Mouse (Mus musculus): ENCODE results near the gene Tmem179.

The Tmem179 gene

DNA sequence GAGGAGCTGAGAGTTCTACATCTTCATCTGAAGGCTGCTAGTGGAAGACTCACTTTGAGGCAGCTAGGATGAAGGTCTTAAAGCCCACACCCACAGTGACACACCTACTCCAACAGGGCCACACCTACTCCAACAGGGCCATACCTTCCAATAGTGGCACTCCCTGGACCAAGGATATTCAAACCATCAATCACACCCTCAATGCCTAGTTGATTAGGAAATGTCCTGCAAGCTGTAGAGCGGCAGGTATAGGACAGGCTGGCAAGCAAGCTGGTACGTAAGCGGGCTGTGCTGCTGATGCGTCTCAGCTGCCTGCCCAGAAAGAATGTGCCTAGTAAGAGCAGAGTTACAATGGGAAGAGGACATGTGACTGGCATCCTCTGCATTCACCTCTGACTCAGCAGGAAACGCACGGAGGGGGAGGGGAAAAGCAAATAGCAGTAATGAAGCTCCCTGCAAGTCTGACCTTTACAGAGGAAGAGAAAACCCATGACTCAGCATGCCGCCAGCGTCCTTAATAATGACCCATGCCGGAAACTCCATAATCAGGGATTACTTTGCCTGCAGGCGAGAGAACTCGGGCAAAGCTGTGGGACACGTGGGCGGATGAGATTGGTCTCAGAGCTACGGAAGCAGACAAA is at the start of gene Tmem179:
TSS of gene Tmem179 (minus strand) at position 51 of the 641 bp plus-strand sequence.
- peak; percentile 78 for DNase-seq (ENCODE audit: low read depth, low spot score)

DNA sequence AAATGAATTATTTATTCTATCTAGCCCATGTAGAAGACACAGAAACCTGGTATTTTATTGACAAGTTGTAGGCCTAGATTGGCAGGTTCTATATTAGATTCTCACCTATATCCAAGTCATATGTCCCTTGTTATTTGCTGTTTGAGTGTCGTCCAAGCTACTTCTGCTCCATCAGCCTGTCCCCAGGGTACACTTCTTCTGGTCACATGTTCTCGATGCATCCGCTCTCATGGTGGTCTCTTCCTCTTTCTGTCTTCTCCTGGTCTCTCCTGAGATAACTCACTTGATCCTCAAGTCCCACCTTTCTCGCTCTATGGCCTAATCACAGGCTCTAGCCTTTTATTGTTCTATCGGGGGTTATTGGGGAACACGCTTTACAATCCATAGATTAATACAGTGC is 46.5 kb upstream of the Tmem179 start:
- no peak for DNase-seq (ENCODE audit: low read depth, low spot score)

DNA sequence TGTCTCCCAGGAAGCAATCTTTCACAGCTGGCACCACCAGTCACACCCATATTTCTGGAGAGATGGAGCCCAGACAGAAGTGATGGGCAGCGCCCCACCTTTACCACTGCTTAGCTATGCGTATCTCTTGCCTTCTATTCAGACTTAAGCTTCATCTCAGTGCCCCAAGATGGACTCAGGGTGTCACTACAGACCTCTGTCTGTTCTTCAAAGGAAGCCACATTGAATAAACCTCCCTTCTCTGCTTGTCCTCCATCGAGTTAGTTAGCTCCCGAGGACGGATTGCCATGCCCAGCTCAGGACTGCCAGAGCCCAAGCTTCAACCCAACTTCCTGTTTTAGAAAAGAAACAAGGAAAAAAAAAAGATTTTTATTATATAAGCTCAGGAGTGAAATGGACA is 45.9 kb upstream of the Tmem179 start:
- no peak for DNase-seq (ENCODE audit: low read depth, low spot score)

DNA sequence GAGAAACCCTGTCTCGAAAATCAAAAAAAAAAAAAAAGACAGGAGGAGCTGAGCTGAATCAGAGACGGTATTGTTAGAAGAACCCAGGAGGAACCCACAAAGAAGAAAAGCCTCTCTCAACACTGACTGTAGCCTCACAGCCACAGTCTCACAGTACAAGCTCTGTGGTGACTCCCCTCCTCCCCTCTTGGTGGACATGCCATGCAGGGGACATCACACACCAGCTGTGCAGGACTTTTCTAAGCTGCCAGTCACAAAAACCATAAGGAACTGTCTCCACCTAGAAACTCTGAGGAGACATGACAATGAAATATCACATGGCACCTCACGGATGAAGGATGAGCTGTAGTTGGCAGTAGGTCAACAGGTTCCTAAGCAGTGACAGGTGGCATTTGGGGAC is 44.6 kb upstream of the Tmem179 start:
- peak; percentile 59 for DNase-seq (ENCODE audit: low read depth, low spot score)

DNA sequence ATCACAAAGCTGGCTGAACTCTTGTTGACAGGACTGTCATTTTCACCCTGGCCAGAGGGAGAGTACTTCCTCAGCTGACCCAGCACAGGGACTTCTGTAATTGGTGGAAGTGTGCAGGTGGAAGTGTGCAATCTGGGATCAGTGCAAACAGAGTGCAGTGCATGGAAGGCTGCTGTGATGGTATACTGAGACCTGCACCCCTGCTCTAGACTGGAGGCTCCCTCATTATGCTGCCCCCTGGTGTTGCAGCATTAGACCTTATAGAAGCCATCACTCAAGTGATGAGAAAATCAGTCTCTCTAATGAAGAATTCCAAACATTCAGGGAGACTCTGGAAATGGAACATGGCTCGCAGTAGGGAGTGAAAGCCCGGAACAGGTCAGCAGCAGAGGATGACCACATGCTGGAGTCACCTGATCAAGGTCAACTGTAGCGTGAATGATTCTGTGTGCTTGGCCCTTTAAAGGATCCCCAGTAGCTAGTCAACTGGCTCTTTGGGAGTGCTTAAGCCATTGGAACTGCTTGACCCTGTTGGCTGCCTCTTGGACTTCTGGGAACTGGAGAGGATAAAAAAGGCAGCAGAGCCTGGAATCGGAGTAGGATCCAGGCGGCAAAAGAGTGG is 43.7 kb upstream of the Tmem179 start:
- no peak for DNase-seq (ENCODE audit: low read depth, low spot score)

DNA sequence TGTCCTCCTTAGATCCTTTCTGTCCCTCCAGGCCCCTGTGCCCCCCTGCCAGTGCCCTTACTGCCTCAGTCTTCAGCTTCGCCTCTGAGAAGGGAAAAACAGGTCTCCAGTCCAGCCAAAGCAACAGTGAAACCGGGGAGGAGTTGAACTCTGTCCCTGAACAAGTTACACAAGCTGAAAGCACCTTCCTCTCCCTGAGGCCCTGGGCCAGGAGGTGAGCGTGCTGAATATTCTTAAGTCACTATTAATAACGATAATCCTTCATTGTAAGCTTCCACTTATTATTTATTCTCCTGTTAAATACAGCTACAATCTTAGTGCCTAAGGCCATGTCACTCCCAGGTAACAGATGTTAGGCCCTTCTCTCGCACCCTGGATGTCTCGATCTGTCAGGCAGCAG is 43.1 kb upstream of the Tmem179 start:
- DNase-seq (ENCODE audit: low read depth, low spot score) = no peak

DNA sequence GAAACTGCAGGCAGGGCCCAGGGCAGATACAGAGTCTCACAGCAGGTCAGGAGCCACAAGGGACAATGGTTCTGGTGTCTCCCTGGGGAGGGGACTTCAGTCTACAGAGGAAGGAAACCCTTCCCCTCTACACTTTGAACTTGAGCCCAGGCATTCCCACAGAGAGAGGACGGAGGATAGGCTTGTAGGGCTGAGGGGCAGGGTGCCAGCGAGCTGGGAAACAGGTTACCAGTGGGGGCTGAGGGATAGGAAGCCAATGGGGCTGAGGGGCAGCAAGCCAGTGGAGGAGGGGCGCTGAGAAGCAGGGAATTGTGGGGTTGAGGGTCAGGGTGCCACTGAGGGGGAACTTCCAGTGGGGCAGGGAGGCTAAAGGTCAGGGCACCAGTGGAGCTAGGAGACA is 42.7 kb upstream of the Tmem179 start:
- DNase-seq (ENCODE audit: low read depth, low spot score) = no peak

DNA sequence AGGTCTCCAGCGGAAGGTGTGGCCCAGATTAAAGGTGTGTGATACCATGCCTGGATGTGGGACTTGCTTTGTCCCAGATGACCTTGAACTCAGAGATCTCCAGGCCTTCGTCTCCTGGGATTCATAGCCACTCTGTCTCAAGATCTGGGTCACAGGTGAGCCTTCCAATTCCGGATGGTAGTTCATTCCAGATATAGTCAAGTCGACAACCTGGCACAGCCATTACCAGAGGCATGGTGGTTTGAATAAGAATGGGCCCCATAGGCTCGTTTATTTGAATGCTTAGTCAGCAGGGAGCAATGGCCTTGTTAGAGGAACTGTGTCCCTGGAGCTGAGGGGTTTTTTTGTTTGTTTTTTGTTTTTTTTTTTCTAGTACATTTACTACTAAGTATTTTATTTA is 40.7 kb upstream of the Tmem179 start:
- no peak for DNase-seq (ENCODE audit: low read depth, low spot score)

DNA sequence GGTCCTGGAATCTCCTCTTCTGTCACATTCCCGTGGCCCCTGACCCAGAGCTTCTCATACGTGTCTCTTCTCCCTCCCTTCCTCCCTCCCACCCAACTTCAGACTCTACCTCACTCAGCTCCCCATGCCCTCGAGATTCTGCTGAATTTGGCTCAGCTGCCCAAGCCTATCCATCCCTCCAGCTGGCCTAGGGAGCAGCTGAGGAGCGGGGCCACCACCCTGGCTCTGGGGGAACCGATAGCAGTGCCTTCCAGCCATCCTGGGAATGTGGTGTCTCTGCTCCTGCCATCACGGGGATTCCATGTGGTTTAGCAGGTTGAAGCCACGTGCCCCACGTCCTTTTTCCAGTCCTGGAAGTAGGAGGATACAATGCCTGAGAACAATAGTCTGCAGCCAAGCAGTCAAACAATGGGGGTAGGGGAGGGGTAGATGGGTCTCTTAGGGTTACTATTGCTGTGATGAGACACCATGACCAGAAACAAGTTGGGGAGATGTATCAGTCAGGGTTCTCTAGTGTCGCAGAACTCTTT is 40.0 kb upstream of the Tmem179 start:
- DNase-seq (ENCODE audit: low read depth, low spot score) = no peak

DNA sequence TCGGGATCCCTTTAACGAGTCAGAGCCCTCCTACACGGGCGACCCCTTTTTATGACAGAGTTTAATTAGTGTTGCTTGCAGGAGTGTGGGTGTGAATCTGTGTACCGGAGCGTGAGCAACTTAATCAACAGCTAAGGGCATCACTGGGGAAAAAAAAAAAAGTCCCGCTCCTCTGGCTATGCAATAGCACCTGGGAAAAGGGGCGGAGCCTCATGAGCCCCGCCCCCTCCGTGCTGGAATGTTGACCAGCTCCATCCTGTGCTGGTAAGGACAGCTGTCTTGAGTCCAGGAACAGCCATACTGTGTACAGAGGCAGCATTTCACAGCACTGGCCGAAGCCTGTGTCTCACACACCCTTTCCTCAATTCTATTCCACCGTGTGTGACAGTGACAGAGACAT is 38.4 kb upstream of the Tmem179 start:
- no peak for DNase-seq (ENCODE audit: low read depth, low spot score)

DNA sequence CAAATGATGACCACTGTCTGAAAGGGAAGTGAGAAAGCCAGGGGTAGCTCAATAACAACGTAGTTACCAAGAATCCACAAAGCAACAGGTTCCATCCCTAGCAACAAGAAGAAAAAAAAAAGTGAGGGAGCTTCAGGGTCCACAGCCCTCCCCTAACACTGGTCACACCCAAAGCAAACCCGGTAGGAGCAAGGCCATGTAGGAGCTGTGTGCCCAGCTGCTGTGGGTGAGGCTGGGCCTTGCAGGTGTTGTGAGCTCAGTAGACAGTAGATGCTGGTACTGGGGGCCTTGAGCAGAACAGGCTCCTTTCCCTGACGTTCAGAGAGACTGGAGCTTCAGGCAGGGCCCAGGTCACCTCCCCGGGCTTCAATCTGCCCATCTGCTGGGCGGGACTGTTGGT is 36.0 kb upstream of the Tmem179 start:
- DNase-seq (ENCODE audit: low read depth, low spot score) = no peak

DNA sequence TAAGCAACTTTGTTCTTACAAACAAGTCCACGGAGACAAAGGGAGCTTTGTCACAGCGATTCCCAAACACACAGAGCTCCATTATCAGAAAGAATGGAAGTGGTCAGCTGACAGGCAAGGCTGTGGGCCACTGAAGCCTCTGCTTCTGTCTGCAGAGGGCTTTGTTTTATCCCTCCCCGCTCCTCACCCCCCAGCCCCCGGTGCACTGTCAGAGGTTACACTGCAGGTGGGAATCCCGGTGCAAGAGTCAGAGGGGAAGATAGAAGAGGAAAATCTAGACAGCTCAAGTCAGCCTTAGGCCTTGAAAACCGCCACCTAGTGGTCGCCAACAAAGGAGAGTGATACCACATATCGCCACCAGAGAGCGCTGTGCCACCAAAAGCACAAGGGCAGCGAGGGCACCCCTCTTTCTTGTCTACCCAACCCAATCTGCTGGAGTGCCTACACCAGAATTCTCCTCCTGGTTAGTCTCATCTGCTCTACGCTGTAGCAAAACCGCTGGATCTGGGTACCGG is 35.4 kb upstream of the Tmem179 start:
- DNase-seq (ENCODE audit: low read depth, low spot score) = peak; percentile 96

DNA sequence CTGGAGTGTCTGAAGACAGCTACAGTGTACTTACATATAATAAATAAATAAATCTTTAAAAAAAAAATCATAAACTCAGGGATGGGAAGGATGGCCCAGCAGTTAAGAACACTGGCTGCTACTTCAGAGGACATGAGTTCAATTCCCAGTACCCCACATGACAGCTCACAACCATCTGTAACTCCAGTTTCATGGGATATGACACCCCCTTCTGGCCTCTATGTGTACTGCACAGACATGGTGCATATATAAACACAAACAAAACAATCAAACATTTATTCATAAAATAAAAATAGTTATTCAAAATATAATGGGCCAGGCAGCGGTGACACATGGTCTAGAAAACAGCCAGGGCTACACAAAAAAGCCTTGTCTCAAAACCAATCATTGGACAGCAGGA is 32.7 kb upstream of the Tmem179 start:
- no peak for DNase-seq (ENCODE audit: low read depth, low spot score)

DNA sequence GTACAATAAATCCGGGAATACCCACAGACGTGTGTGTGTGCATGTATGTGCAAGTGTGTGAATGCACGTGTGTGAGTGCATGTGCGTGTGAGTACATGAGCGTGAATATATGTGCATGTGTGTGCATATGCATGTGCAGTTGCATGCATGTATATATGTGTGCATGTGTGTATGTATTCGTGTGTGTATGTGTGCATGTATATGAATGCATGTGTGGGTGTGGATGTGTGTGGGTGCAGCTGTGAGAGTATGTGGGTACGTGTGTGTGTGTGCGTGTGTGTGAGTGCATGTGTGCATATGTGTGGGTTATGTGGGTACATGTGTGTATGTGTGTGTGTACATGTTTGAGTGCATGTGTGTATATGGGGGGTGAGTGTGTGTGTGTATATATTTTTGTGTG is 29.6 kb upstream of the Tmem179 start:
- DNase-seq (ENCODE audit: low read depth, low spot score) = no peak

DNA sequence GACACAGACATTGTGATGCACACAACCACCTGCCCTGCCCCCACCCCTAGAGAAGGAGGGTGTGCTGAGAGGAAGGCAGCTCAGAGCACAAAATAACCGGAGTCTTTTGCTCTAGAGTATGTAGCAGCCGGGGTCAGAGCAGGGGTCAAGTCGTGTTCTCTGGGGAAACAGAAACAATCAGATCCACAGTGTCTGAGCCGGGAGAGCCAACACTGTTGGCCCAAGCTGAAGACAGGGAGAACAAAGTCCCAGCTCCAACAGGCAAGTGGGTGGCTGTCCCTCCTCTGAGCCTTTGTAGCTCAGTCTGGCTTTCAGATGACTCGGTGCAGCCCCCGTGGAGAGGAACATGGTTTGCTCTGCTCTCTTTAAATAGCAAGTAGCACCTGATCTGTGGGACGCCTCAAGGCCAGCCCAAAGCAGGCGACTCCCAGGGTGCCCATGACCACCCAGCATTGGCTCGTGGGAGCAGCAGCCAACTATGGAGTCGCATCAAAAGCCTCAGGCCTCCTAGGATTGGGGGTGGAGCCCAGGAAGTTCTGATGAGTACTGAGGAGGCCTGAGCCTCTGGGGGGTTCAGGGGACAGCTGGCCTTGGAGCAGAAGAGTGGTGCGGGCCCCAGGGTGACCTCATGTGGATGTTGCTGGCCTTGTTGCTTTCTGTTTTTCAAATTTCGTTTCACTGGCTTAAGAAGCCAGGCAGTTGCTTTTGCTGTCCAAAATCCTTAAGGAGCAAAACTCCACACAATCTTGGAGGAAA is 28.6 kb upstream of the Tmem179 start:
- peak; percentile 62 for DNase-seq (ENCODE audit: low read depth, low spot score)

DNA sequence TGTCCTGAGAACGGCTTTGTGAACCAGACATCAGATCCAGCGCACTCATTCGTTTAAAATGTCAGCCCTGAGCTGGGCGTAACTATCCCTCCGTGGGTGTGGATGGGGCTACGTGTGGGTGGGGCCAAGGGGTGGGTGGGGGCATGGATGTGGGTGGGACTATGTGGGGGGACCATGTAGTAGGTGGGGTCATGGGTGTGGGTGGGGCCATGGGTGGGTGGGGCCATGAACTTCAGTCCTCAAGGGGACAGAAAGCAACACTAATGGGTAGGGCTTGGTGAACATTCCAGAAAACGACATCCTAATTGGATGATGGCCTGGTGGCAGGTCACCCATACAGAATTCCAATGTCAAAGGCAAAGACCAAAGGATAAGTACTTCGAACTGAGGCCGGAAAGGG is 27.4 kb upstream of the Tmem179 start:
- DNase-seq (ENCODE audit: low read depth, low spot score) = no peak

DNA sequence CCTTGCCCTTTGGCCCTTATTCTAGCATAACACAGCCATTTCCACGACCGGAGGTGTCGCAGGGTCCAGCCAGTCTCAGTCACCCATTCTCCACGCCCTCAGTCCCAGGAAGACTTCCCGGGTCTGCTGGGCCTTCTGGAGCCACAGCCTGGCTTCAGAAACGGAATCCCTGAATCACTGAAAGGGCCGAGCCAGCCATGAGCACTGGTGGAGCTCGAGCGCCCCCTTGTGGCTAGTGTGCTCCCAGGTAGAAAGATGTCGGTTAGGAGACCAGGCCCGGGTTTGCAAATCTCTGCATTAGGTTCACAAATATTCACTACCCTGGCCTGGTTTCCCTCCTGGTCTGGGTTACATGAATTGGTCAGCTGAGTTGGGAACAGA is 26.4 kb upstream of the Tmem179 start:
- peak; percentile 91 for DNase-seq (ENCODE audit: low read depth, low spot score)

DNA sequence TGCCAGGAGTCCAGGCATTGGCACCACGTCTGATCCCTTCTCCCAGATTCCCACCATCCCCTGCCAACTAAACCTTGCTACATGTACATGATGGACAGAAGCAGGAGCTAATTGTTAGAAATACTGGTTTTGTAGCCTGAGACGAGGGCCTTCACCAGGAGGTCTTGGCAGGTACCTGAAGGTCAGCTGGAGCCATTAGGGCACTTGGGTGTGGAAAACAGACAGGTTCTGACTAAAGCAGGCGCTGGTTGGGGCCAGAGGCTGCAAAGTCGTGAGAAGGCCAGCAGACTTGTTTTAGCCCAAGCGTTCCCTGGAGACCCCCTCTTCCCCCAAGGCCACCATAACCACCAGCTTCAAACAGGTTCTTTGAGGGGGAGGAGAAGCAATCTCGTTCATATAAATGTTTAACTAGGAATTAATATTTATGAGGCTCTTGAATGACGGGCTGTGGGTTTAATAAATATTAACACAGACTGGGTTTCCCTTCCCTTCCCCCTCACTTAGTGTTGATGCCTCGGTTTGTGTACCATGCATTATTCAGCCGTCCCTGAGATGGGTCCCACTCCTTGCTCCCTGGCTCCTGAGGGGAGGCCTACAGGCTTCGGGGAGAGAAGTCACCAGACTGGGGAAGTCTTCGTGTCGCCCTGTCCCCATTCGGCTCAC is 25.8 kb upstream of the Tmem179 start:
- no peak for DNase-seq (ENCODE audit: low read depth, low spot score)

DNA sequence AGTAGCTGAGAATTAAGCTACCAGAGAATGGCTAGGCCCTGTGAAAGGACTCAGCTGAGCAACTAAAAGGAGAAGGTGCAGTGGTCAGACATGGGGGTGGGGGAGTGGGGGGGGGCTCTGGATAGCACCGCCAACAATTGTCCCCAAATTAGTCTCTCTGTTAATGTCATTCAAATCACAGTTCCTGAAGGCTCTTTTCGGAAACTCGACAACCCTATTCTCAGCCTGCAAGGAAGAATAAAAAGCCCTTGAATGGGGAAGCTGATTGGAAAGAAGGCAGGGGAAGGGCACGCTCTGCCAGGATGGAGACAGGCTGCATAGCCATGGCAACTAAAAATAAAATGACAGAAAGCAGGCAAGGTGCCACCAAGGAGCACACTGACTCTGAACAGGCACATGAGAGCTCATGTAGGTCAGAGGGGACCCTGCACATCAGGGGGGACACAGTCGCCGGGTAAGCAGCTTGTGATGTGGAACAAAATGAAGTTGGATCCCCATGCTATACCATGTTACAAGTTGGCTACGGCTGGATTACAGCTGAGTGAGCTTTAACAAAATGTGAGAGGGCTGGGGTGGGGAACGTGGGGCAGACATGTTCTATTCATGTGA is 25.0 kb upstream of the Tmem179 start:
- DNase-seq (ENCODE audit: low read depth, low spot score) = peak; percentile 52

DNA sequence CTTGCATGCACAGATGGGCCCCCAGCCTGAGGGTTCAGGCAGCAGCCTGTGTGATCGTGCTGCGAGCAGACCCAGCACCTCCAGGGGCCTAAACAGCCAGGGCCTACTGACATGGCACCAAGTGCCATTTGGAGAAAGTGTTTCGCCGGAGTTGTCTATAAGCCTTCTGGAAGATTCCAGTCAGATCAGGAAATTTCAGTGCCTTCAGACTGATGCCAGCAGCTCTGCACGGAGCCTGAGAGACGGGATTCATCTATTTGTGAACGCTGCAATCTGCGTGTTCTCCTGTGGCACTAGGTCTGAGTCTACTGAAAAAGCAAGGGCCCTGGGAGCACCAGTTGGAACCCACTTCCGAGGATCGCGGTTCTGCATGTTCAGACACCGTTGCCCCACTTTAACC is 23.8 kb upstream of the Tmem179 start:
- DNase-seq (ENCODE audit: low read depth, low spot score) = no peak

DNA sequence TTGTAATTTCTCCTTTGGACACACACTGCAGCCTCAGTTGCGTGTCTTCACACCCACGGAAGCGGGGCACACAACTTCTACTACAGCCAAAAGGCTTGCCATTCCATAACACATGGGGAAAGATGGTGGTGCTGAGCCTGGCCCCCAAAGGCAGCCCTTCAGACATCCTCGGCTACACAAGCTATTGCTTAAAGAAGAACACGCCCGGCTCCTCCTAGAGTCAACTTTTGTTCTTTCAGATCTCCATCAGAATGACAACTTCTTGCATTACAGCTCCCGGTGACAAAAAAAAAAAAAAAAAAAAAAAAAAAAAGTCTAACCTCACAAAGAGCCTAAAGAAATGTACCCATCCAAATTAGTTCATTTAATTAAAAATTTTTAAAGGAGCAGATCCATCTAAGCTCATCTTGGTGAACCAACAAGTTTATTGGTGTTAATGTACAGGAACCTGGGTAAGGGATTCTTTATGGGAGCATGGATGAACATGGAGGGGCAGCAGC is 23.0 kb upstream of the Tmem179 start:
- DNase-seq (ENCODE audit: low read depth, low spot score) = no peak

Data from brain, adult 2 months (tissue).